Mouse (Mus musculus) liver, embryonic 14.5 days (tissue): ENCODE results near the gene Serhl.

Source experiments
- CTCF ChIP-seq: IDR thresholded peaks from 2 replicates; pipeline ENCODE4 v1.5.1; 2016; ENCODE audit warnings: antibody characterized with exemption, low read depth, control low read depth
- EP300 ChIP-seq: IDR thresholded peaks from 2 replicates; pipeline ENCODE4 v1.6.1; 2016; ENCODE audit warnings: antibody characterized with exemption, low read depth

- TF ChIP-seq CTCF: no peak
- no peak for TF ChIP-seq EP300
Observed at GRCm38 (mm10) chr15:83070942-83071341, 18.4 kb upstream of the Serhl start.
